ENCODE assay signal across 24 mouse cellular contexts in the genomic region with DNA sequence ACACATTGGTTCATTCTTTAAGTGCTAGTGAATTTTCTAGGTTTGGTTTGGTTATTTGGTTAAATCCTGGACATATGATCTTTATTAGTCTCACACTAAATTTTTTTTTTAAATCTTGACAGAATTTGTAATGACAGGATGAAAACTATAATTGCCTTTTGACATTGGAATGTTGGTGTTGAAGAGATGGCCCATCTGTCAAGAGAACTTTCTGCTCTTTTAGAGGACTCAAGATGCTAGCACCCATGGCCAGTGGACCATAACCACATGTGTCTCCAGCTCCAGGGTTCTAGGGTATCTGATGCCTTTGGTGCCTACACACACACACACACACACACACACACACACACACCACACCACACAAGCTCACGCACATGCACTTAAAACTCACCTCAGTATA. TPM values are rescaled to one million over a fixed set of nuclear protein-coding genes. Genes with fewer than 3 reads are reported as not detected.
"Had no signal": no experiment of that assay in that cellular context is flagged by ENCODE, and none has a peak within 500 bp of the region (broad histone marks: within the 10 kb centered on the region; RNA-seq: fewer than 3 reads in every experiment).

No protein-coding gene starts in this region.

- H3K9ac ChIP-seq: liver, embryonic 15.5 days; liver, postnatal 0 days; midbrain, embryonic 12.5 days; neural tube, embryonic 13.5 days; neural tube, embryonic 15.5 days had no signal

- H3K36me3 ChIP-seq: liver, embryonic 13.5 days; liver, embryonic 15.5 days; midbrain, embryonic 10.5 days; midbrain, embryonic 12.5 days; neural tube, embryonic 13.5 days; neural tube, embryonic 15.5 days had no signal

- H3K9me3 ChIP-seq: liver, embryonic 13.5 days; liver, embryonic 15.5 days; midbrain, embryonic 10.5 days; midbrain, embryonic 12.5 days; neural tube, embryonic 13.5 days; neural tube, embryonic 15.5 days had no signal

- H3K27me3 ChIP-seq: liver, embryonic 13.5 days; liver, embryonic 15.5 days; midbrain, embryonic 12.5 days; neural tube, embryonic 13.5 days; neural tube, embryonic 15.5 days had no signal

- DNase-seq: liver, embryonic 13.5 days; midbrain, embryonic 14.5 days; retina, postnatal 1 day; right cerebral cortex, adult 18-20 months; right cerebral cortex, postnatal 25 days; right cerebral cortex, postnatal 4 days; spleen, adult 18-20 months; thymus, adult 18-20 months; thymus, postnatal 14 days; thymus, postnatal 36 days had no signal

- H3K4me3 ChIP-seq: liver, embryonic 13.5 days; liver, embryonic 15.5 days; midbrain, embryonic 10.5 days; midbrain, embryonic 12.5 days; myocyte; neural tube, embryonic 13.5 days; neural tube, embryonic 15.5 days had no signal

- H3K4me2 ChIP-seq: liver, embryonic 11.5 days; midbrain, embryonic 12.5 days; neural tube, embryonic 13.5 days; neural tube, embryonic 15.5 days had no signal

- H3K27ac ChIP-seq: midbrain, embryonic 10.5 days; midbrain, embryonic 12.5 days; neural tube, embryonic 13.5 days; neural tube, embryonic 15.5 days had no signal

- ATAC-seq: midbrain, embryonic 16.5 days had no signal

- H3K4me1 ChIP-seq: midbrain, embryonic 12.5 days; neural tube, embryonic 13.5 days; neural tube, embryonic 15.5 days had no signal

RNA-seq across cellular contexts. Expression of a gene that starts 6.6 kb away (rescaled TPM):
- polyA plus RNA-seq: liver, embryonic 11.5 days; liver, embryonic 13.5 days; liver, postnatal 0 days; lung, embryonic 16.5 days; midbrain, embryonic 10.5 days; midbrain, embryonic 12.5 days; midbrain, embryonic 14.5 days; myocyte; neural tube, embryonic 11.5 days; neural tube, embryonic 13.5 days; small intestine, adult 2 months; stomach, embryonic 14.5 days; thymus, postnatal 0 days had no signal
